Mouse (Mus musculus) erythroblast, embryonic 14.5 days (primary cell): Measurements from ENCODE around the gene Iqschfp. TPM values are rescaled to one million over a fixed set of nuclear protein-coding genes. Genes with fewer than 3 reads are reported as not detected.

Experiments
- H3K27me3 ChIP-seq: 2 replicates; pipeline ENCODE4 v1.6.1; 2012; ENCODE audit warnings: inconsistent platforms; ENCODE audit not compliant: control insufficient read depth
- H3K36me3 ChIP-seq: 2 replicates; pipeline ENCODE4 v1.6.1; 2012; ENCODE audit warnings: mild to moderate bottlenecking, inconsistent platforms; ENCODE audit not compliant: control insufficient read depth
- H3K4me1 ChIP-seq: 2 replicates; pipeline ENCODE4 v1.6.1; 2012; ENCODE audit warnings: inconsistent platforms; ENCODE audit not compliant: control insufficient read depth
- H3K4me3 ChIP-seq: replicated peaks from 2 replicates; pipeline ENCODE3; 2012; ENCODE audit warnings: moderate library complexity, mild to moderate bottlenecking, inconsistent platforms
- H3K9me3 ChIP-seq: 2 replicates; pipeline ENCODE4 v1.6.1; 2012; ENCODE audit warnings: low read length, inconsistent platforms, mixed read lengths; ENCODE audit not compliant: control insufficient read depth
- GATA1 ChIP-seq: IDR thresholded peaks from 2 replicates; pipeline ENCODE4 v1.6.1; 2012; ENCODE audit warnings: low read length, inconsistent platforms, mixed read lengths
- TAL1 ChIP-seq: IDR thresholded peaks from 3 replicates; pipeline ENCODE4 v1.6.1; 2012; ENCODE audit warnings: low read length, inconsistent platforms, mixed read lengths
- polyA plus RNA-seq: library from polyadenylated mRNA; stranded (reverse); fragments of >175 nt; gene quantifications from 2 replicates; pipeline ENCODE4 v1.2.3, GENCODE M21; 2012

Iqschfp gene
- polyA plus RNA-seq, 1 experiment = not detected

DNA sequence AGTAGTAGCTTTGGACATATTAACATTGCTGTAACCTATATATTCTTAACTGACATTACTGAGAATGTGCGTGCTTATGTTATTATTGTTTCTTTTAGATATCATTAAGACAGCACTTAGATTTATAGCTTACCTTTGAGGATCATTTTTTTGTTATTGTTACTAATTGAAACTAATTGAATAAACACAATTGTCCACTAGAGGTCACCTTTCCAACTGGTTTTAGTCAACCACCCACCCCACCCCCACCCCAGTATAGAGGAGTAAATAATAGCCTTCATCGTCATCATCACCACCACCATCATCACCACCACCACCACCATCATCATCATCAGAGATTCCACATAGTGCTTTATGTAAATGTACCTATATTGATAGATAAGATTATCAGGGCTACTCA, 670.8 kb downstream of the Iqschfp start:
- TF ChIP-seq GATA1 = no peak
- TF ChIP-seq TAL1 = no peak
- Histone ChIP-seq H3K36me3 (no peaks in the 10 kb centered on the region), H3K4me3 (no peak overlapping the region), H3K9me3 (no peaks in the 10 kb centered on the region), H3K27me3 (no peaks in the 10 kb centered on the region), H3K4me1 (no peaks in the 10 kb centered on the region)

DNA sequence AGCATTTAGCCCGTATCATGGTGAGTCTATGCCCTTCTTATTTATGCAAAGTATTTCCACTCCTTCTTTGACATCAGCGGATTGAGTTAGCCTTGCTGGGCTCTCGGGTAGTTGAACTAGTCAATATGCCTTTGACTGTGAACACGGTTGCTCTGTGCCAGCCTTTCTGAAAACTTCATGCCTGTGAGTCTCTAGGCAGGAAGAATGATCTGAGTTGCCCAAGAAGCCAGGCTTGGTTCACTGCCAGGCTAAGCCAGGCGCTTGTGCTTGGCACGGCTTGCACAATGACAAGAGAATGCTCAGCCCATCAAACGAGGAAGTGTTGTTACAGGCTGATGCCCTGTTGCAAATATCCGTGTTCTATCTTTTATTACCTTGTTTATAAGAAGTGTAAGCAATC, 671.9 kb downstream of the Iqschfp start:
- Histone ChIP-seq H3K9me3 (no peaks in the 10 kb centered on the region), H3K4me1 (no peaks in the 10 kb centered on the region)
- no peak for TF ChIP-seq TAL1
- TF ChIP-seq GATA1 = no peak

DNA sequence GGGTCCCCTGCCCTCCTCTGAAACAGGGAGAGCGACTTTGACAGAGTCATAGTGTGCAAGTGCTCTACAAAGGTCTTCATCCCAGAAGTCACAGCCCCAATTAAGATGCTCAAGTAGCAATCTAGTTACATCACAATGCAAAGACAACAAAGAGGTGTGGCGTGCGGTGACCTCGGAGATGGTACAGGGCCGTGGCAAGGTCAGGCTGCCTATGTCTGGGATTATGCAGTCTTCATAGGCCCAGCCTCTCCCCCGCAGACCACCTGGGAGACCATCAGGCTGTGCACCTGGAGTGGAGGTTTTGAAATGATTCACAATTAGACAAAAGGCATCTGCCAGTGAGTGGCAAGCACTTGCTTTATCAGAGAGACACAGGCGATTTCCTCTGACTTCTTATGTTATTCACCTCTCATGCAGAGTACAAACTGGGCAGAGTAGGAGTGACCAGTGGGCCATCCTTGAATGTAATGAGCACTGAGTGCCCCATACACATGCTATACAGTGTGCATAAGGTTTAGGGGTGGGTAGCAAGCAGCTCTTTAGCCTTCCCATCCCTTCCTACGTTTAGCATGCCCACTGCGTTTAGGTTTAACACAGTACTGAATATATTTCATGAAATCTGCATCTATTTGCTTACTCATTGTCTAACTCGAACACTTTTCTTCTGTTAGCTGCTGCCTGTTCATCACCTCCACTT, 673.1 kb downstream of the Iqschfp start:
- H3K9me3 ChIP-seq = no peaks in the 10 kb centered on the region; the same call in 1 of the 2 replicates
- H3K4me3 ChIP-seq = no peak overlapping the region
- no peak for TF ChIP-seq GATA1
- no peak for TF ChIP-seq TAL1
- H3K4me1 ChIP-seq = no peaks in the 10 kb centered on the region
- no peaks in the 10 kb centered on the region for H3K27me3 ChIP-seq
- H3K36me3 ChIP-seq = no peaks in the 10 kb centered on the region

More for the DNA sequence above, 671.9 kb downstream of the Iqschfp start:
- Histone ChIP-seq H3K4me3 (no peak overlapping the region), H3K27me3 (no peaks in the 10 kb centered on the region), H3K36me3 (no peaks in the 10 kb centered on the region)

DNA sequence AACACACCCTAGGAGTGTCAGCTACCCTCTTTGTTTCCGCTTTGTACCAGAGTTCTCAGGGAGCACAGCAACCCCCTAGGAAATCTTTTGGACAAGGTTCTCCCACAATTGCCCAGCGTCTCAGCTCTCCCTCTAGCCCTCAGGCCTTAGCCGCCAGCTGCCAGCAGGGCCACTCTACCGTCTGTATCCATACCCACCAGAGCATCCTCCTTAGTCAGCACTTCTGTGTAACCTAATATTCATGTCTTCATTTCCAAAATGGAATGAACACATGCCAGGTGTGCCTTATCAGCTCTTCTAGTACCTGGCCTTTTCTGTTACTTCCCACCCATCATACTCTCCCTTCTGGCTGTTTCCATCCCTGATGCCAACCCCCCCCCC, 673.6 kb downstream of the Iqschfp start:
- Histone ChIP-seq H3K4me1 (no peaks in the 10 kb centered on the region), H3K9me3 (no peaks in the 10 kb centered on the region; the same call in 1 of the 2 replicates), H3K36me3 (no peaks in the 10 kb centered on the region), H3K27me3 (no peaks in the 10 kb centered on the region), H3K4me3 (no peak overlapping the region)
- TF ChIP-seq TAL1 (no peak), GATA1 (no peak)

DNA sequence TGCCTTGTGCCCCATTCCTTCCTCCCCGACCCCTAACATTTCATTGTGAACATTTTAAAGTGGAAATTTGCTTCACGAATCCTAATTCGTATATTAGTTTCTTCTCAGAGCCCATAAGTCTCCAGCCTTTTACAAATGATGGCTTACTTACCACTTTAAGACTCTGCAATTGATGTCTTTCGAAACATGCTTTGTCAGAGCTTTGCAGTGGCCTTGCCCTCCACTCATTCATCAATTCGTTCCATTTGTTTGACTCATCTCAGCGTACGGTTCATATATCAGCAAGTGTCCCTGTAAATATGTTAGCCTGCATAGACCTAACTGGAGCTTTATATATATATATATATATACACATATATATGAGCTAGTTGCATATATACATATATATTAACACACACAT, 675.5 kb downstream of the Iqschfp start:
- Histone ChIP-seq H3K4me3 (no peak overlapping the region), H3K27me3 (peaks cover 4% of the 10 kb centered on the region), H3K4me1 (no peaks in the 10 kb centered on the region), H3K9me3 (no peaks in the 10 kb centered on the region; the same call in 1 of the 2 replicates), H3K36me3 (no peaks in the 10 kb centered on the region)
- TF ChIP-seq TAL1 (no peak), GATA1 (no peak)

DNA sequence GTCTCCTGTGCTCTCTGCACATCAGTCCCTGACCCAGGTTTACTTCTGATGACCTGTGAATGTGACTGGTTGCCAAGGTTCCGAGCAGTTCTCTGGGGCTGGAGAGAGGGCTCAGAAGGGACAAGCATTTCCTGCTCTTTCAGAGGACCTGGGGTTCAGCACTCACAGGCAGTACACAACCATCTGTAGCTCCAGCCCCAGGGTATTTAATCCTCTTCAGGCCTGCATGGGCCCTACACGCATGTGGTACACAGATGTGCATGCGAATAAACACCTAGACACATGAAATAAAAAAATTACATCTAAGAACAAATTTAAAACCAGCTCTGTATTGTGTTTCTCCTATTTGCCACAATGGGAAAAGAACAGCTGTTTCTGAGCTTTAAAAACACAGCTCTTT, 676.1 kb downstream of the Iqschfp start:
- Histone ChIP-seq H3K4me3 (no peak overlapping the region), H3K36me3 (no peaks in the 10 kb centered on the region), H3K27me3 (peaks cover 4% of the 10 kb centered on the region), H3K9me3 (no peaks in the 10 kb centered on the region; the same call in 1 of the 2 replicates), H3K4me1 (no peaks in the 10 kb centered on the region)
- no peak for TF ChIP-seq TAL1
- TF ChIP-seq GATA1 = no peak

DNA sequence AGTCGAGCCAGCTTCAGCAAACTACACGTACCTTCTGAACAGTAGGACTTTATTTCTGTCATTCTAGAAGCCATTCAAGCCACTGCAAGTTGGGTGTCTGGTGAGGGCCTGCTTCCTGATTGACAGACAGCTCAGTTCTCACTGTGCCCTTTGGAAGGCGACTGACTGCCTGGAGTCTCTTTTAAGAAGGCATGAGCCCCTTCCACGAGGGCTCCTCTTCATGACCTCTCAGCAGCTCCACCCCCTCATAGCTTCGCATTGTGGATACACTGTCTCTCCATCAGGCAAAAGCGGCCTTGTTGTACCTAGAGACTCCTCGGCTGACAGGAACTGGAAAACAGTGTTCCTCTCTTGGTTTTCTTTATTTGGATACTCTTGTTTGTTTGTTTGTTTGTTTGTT, 676.7 kb downstream of the Iqschfp start:
- H3K4me1 ChIP-seq = no peaks in the 10 kb centered on the region
- no peaks in the 10 kb centered on the region for H3K36me3 ChIP-seq
- H3K4me3 ChIP-seq = no peak overlapping the region
- TF ChIP-seq TAL1 (no peak), GATA1 (no peak)
- no peaks in the 10 kb centered on the region; the same call in 1 of the 2 replicates for H3K9me3 ChIP-seq
- H3K27me3 ChIP-seq = peaks cover 4% of the 10 kb centered on the region

DNA sequence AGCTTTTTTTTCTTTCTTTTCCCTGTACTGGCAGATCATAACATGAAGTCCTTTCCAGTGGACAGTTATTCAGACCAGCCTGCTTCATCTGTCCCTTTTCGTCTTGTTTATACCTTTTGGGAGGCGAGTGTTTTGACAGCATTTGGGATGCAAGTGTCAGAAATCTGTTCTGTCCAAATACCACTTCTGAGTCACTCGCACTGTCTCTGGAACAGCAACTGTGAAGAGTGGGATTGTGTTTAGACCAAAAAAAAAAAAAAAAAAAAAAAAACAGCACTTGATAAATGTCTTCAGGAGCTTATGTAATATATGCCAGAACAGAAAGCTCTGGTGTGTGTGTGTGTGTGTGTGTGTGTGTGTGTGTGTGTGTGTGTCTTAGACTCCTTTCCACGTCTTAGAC, 678.3 kb downstream of the Iqschfp start:
- Histone ChIP-seq H3K9me3 (no peaks in the 10 kb centered on the region; the same call in 1 of the 2 replicates), H3K4me3 (no peak overlapping the region), H3K36me3 (no peaks in the 10 kb centered on the region), H3K27me3 (peaks cover 4% of the 10 kb centered on the region), H3K4me1 (no peaks in the 10 kb centered on the region)
- no peak for TF ChIP-seq GATA1
- TF ChIP-seq TAL1 = no peak

DNA sequence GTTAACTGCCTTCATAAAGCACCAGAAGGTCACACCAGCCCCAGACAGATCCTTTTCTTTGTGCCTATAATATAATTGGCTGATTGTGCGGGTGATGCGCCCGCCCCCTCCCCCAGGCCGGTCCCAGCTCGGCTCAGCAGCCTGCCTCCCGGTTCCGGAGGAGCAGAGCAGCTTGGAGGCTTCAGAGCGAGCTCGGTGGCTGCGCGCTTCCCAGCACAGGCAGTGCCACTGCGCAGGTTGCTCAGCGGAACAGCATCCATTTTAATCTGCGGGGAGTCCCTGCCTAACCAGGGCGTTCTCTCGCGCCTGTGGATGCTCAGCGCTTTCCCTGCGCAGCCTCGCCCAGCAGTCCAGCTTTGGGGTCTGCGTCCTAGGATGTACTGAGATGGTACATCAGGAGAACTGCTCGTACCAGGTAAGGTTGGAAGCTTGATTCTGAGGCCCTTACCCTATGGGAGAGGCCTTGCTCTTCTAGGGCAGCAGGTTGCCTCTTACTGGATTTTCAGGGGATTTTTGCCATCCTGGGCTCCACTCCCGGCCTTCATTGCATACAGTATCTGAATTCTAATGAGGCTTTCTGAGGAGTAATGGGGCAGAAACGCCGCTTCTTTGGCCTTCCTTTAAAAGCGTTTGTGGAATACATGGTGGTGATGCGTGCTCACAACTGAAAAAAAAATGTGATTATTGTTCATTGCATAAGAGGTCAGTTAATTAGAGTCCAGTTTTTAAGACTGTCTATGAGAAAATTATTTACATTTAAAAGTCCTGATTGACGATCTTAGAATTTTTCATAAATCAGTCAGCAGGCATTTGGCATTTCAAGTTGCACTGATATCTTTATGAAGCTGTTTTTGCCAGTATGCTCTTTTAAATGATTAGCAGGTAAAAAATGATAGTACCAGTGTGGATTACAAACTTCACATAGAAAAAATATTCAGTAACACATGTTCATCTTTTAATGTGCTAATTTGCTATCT, 680.5 kb downstream of the Iqschfp start:
- no peaks in the 10 kb centered on the region for H3K4me1 ChIP-seq
- TF ChIP-seq TAL1 (no peak), GATA1 (no peak)
- H3K27me3 ChIP-seq = peaks cover 4% of the 10 kb centered on the region
- no peaks in the 10 kb centered on the region; the same call in 1 of the 2 replicates for H3K9me3 ChIP-seq
- H3K36me3 ChIP-seq = no peaks in the 10 kb centered on the region
- no peak overlapping the region for H3K4me3 ChIP-seq
